Mouse (Mus musculus) liver, postnatal 0 days (tissue): ENCODE measurements around the gene U2surp.

Experiments
- CTCF ChIP-seq: sonication (generic); IDR thresholded peaks from 2 replicates; pipeline ENCODE4 v1.5.1; 2016; ENCODE audit warnings: antibody characterized with exemption, low read depth
- EP300 ChIP-seq: IDR thresholded peaks from 2 replicates; pipeline ENCODE4 v1.6.1; 2016; ENCODE audit warnings: antibody characterized with exemption, low read depth, mild to moderate bottlenecking

DNA sequence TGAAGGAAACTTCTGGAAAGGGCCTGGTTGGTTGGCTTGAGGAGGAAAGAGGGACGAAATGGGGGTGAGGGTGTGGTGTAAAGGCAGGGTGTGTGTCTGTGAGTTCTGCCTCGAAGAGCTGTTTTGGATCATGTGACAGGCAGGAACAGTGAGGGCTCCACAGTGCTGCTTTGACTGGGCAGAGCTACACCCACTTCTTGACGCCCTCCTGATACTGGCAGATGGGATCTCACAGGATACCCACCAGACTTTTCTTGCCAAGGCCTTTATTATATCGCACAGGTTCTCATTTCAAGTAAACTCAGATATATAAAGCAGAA is 75.5 kb downstream of the U2surp start:
- TF ChIP-seq CTCF (no peak), EP300 (no peak)
